Mouse (Mus musculus) midbrain, embryonic 15.5 days (tissue): ENCODE measurements at regions not wholly inside any gene's neighbourhood (a gene's known extent, or its start where the extent isn't known, plus 50 kb on each side); places are given as distances from the start of the nearest gene placed in this dataset.

Experiments used
- ATAC-seq: fragments of 200-750 bp; cut with Nextera tagmentation; replicated peaks from 2 replicates; pipeline ENCODE4 v1.8.0; 2017; ENCODE audit warnings: moderate TSS enrichment
- H3K27ac ChIP-seq: fragments of 300-500 bp; sonication (generic); 2 replicates; pipeline ENCODE4 v1.5.1; 2015; ENCODE audit warnings: mild to moderate bottlenecking, inconsistent platforms
- H3K27me3 ChIP-seq: fragments of 300-500 bp; sonication (generic); replicated peaks from 2 replicates; pipeline ENCODE4 v1.6.1; 2015; ENCODE audit warnings: inconsistent platforms
- H3K36me3 ChIP-seq: fragments of 300-500 bp; sonication (generic); replicated peaks from 2 replicates; pipeline ENCODE4 v1.6.1; 2015; ENCODE audit warnings: inconsistent platforms
- H3K4me1 ChIP-seq: fragments of 300-500 bp; sonication (generic); 2 replicates; pipeline ENCODE4 v1.6.1; 2015; ENCODE audit warnings: inconsistent platforms
- H3K4me2 ChIP-seq: fragments of 300-500 bp; sonication (generic); 2 replicates; pipeline ENCODE4 v1.6.1; 2015; ENCODE audit warnings: inconsistent platforms, mild to moderate bottlenecking, moderate library complexity
- H3K4me3 ChIP-seq: fragments of 300-500 bp; sonication (generic); 2 replicates; pipeline ENCODE4 v1.5.1; 2015; ENCODE audit warnings: mild to moderate bottlenecking, inconsistent platforms
- H3K9ac ChIP-seq: fragments of 300-500 bp; sonication (generic); 2 replicates; pipeline ENCODE4 v1.6.1; 2015; ENCODE audit warnings: mild to moderate bottlenecking, inconsistent platforms
- H3K9me3 ChIP-seq: fragments of 300-500 bp; sonication (generic); 2 replicates; pipeline ENCODE4 v1.6.1; 2016; ENCODE audit warnings: inconsistent platforms
- WGBS: fragments of 180-500 bp; shearing (Covaris S2); methylation state at CpG from one replicate; pipeline ENCODE4 v1.1.7; 2015; ENCODE audit warnings: mixed read lengths; 5-methylcytosine and 5-hydroxymethylcytosine counted together

DNA sequence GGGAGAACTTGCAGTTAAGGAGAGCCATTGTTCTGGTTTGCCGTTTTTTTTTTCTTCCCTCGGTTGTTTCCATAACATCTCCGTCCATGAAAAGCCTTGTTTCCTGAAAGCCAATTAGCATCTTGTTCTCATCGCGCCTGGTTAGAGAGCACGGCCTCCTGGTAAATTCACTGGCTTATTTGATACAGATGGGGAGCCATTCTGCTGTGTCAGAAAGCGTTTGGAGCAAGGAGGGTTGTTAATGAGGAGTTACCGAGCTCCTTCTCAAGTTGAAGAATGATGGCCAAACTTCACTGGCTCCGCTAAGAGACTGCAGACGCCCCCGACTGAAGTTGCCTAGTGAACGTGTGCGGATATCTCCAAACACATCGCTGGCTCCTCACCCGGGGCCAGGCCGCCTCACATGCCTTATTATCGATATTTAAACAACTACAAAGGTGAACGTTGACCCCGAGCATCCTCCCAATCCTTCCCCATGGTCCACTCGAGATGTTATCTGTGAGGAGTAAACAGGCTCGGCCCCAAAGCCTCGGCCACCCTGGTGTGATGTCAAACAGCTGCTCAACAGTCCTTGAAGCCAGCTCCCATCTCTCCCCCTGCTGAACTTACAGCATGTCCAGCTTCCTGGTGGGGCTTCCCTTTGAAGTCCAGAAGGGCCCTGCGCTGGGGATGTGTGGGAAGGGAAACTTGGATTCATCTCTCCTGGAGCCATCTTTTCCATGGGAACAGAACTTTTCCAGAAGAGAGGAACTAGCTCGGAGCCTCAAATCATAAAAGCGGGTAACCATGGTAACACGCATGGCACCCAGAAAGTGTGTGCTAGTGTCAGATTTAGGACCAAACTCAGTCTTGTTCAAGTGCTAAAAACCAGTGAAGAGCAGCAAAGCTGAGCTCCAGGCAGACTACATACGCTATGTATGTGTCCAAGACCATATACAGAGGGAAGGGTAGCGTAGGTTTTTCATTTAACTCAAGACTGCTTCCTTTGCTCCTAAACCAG lies 190.0 kb upstream of the Tbx3 start:
- Histone ChIP-seq H3K27me3 (no peaks in the 10 kb centered on the region), H3K4me1 (no peaks in the 10 kb centered on the region), H3K9ac (no peak overlapping the region), H3K4me2 (no peak overlapping the region), H3K27ac (no peak overlapping the region), H3K9me3 (no peaks in the 10 kb centered on the region), H3K36me3 (no peaks in the 10 kb centered on the region), H3K4me3 (no peak overlapping the region)
- 70% methylated on average over 28 of the region's 28 CpGs for WGBS
- no peak for ATAC-seq

GRCm38 (mm10) chr5:119483706-119484105 lies 186.8 kb upstream of the Tbx3 start:
- Histone ChIP-seq H3K27ac (no peak overlapping the region), H3K4me2 (no peak overlapping the region), H3K27me3 (no peaks in the 10 kb centered on the region)

DNA sequence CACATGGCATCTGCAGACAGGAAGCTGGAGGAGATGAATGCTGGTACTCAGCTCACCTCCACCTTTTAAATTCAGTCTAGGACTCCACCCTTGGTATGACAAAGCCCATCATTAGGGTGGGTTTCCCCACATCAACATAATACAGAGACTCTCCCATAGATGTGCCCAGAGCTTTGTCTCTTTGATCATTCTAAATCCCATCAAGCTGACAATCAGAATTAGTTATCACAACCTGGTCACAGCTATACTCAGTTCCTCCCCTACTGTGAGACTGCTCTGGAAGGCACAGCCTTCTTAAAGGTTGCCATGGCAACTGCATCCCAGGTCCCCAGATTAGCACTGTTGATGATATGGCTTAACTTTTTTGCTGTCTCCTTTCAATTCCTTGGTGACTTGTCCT lies 184.3 kb upstream of the Tbx3 start:
- Histone ChIP-seq H3K27me3 (no peaks in the 10 kb centered on the region), H3K27ac (no peak overlapping the region), H3K9ac (no peak overlapping the region), H3K4me3 (no peak overlapping the region), H3K4me1 (no peaks in the 10 kb centered on the region), H3K9me3 (no peaks in the 10 kb centered on the region), H3K36me3 (no peaks in the 10 kb centered on the region), H3K4me2 (no peak overlapping the region)
- ATAC-seq = no peak

More at GRCm38 (mm10) chr5:119483706-119484105, 186.8 kb upstream of the Tbx3 start:
- Histone ChIP-seq H3K4me1 (no peaks in the 10 kb centered on the region), H3K4me3 (no peak overlapping the region), H3K36me3 (no peaks in the 10 kb centered on the region), H3K9ac (no peak overlapping the region), H3K9me3 (no peaks in the 10 kb centered on the region)
- WGBS = 91% methylated on average over 8 of the region's 8 CpGs
- no peak for ATAC-seq

GRCm38 (mm10) chr5:119487184-119487583 lies 183.3 kb upstream of the Tbx3 start:
- Histone ChIP-seq H3K27me3 (no peaks in the 10 kb centered on the region), H3K9ac (no peak overlapping the region), H3K9me3 (no peaks in the 10 kb centered on the region), H3K4me2 (no peak overlapping the region), H3K27ac (no peak overlapping the region), H3K4me1 (no peaks in the 10 kb centered on the region), H3K36me3 (no peaks in the 10 kb centered on the region), H3K4me3 (no peak overlapping the region)
- WGBS = 84% methylated on average over 8 of the region's 8 CpGs
- no peak for ATAC-seq

DNA sequence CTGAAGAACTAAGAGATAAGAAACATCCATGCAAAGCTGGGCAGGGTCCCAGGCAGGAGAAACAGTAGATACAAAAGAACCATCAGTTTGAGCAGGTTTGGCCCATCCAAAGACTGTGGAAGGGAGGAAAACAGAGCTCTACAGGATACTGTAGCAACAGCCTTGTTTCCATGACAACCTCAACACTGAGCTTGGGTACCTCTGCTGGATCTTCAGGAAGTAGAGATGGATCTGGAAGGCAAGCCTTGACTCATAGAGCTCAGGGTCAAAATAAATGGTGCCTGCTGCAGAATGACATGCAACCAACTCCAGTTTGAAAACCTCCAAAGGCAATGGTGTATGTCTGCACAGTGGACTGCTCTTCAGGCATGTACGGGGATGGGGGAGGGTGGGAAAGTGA lies 173.0 kb upstream of the Tbx3 start:
- Histone ChIP-seq H3K9me3 (no peaks in the 10 kb centered on the region), H3K9ac (no peak overlapping the region), H3K4me1 (no peaks in the 10 kb centered on the region), H3K27me3 (no peaks in the 10 kb centered on the region), H3K4me2 (no peak overlapping the region), H3K4me3 (no peak overlapping the region), H3K27ac (no peak overlapping the region), H3K36me3 (no peaks in the 10 kb centered on the region)
- WGBS = 88% methylated on average over 1 of the region's 1 CpGs
- no peak for ATAC-seq

DNA sequence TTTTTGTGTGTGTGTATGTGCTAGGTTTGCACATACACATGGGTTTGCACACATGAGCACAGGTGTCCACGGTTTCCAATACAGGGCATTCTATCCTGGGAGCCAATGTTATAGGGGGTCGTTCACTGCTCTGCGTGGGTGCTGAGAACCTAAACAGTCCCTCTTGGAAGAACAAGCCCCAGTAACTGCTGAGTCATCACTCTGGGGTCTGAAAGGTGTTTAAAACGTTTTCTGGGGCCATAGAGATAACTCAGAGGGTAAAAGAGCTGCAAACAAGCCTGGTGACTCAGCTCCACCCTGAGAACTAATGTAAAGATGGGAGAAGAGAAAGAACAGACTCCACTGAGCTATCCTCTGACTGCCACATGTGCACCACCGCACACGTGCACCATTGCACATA lies 172.0 kb upstream of the Tbx3 start:
- no peaks in the 10 kb centered on the region for H3K9me3 ChIP-seq
- no peaks in the 10 kb centered on the region for H3K27me3 ChIP-seq
- H3K4me1 ChIP-seq = no peaks in the 10 kb centered on the region
- H3K4me3 ChIP-seq = no peak overlapping the region
- WGBS = 77% methylated on average over 6 of the region's 6 CpGs
- no peak for ATAC-seq
- H3K9ac ChIP-seq = no peak overlapping the region
- H3K4me2 ChIP-seq = no peak overlapping the region
- H3K36me3 ChIP-seq = no peaks in the 10 kb centered on the region
- no peak overlapping the region for H3K27ac ChIP-seq

DNA sequence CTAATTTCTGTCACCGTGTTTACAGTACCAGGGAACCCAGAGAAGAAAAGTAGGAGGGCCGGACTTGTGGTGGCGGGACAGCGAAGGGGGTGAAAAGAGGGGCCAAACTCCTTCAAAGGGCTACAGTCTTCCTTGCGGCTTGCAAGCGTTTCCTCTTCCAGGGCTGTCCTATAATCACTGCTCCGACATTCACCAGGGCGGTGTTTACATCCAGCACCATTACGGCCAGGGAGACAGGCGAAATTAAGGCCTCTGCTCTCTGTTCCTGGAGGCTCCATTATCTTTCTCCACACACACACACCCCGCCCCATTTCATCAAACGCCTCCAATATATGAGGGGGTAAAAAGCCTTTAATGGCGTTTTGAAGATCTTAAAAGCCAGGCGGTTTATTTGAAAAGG lies 162.8 kb upstream of the Tbx3 start:
- Histone ChIP-seq H3K9ac (no peak overlapping the region), H3K27ac (no peak overlapping the region), H3K4me1 (no peaks in the 10 kb centered on the region), H3K4me3 (no peak overlapping the region), H3K27me3 (no peaks in the 10 kb centered on the region), H3K36me3 (no peaks in the 10 kb centered on the region), H3K9me3 (no peaks in the 10 kb centered on the region), H3K4me2 (no peak overlapping the region)
- no peak for ATAC-seq
- 83% methylated on average over 14 of the region's 14 CpGs for WGBS

DNA sequence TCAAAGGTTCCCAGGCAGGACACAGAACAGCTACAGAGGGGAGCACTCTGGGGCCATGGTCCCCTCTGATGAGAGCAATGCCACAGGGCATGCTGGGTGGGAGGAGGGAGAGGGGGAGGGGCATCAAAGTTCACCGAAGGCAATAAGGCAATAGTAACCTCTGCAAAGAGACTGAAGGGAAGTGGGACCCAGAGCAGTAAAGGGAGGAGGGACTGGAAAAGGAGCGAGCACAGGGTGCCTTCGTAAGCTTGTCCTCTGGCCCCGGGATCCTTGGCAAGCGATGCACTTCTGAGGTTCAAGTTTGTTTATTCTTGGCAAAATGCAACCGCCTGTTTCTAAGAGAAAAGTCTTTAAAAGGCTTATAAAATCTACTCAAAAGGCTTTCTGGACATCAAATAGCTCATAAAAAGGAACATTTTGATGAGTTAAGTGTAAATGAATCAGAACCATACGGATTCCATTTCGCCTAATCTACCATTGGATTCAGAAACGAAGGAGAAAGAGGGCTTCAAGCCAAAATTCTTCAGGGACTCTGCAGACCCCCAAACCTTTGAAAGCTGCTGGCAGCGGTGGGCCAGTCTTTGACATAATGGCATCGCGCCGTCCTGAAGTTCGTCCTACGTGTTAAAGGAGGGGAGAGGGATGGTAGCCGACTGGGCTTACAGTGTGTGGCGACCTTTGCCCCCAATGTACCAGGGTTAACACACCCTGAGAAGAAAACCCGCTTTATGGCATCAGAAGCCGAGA lies 151.8 kb upstream of the Tbx3 start:
- no peaks in the 10 kb centered on the region for H3K36me3 ChIP-seq
- H3K4me1 ChIP-seq = no peaks in the 10 kb centered on the region
- WGBS = 76% methylated on average over 19 of the region's 19 CpGs
- no peak overlapping the region for H3K4me2 ChIP-seq
- H3K4me3 ChIP-seq = no peak overlapping the region
- no peak for ATAC-seq
- no peak overlapping the region for H3K27ac ChIP-seq
- 0 out of 2 replicates have a peak, but pooled peaks cover 2% of the 10 kb centered on the region for H3K27me3 ChIP-seq
- H3K9ac ChIP-seq = no peak overlapping the region
- no peaks in the 10 kb centered on the region for H3K9me3 ChIP-seq

DNA sequence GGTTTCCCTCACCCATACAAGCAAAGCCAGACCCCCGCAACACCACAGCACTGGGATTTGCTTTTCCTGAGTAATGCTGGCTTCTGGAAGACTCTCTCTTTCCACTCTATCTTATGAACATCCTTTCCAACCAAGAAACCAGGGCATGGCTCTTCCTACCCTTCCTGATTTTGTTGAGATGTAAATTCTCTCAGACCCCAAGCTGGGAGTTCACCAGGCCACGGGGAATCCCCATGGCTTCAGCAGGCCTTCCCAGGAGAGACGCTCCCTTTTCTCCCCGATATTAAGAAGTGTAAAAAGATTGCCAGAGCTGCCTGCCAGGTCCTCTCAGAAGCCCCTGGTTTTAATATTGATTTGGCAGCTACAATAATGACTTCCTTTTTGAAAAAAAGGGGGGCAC lies 146.3 kb upstream of the Tbx3 start:
- H3K27ac ChIP-seq = no peak overlapping the region
- ATAC-seq = no peak
- no peaks in the 10 kb centered on the region; the same call in 1 of the 2 replicates for H3K4me1 ChIP-seq
- no peak overlapping the region for H3K4me2 ChIP-seq
- no peaks in the 10 kb centered on the region for H3K9me3 ChIP-seq
- no peaks in the 10 kb centered on the region for H3K36me3 ChIP-seq
- 42% methylated on average over 4 of the region's 4 CpGs for WGBS
- no peak overlapping the region for H3K9ac ChIP-seq
- H3K27me3 ChIP-seq = 0 out of 2 replicates have a peak, but pooled peaks cover 2% of the 10 kb centered on the region
- H3K4me3 ChIP-seq = no peak overlapping the region

GRCm38 (mm10) chr5:119525960-119526359 lies 144.5 kb upstream of the Tbx3 start:
- 62% methylated on average over 5 of the region's 5 CpGs for WGBS
- no peak overlapping the region for H3K4me2 ChIP-seq
- H3K4me3 ChIP-seq = no peak overlapping the region
- peaks cover 4% of the 10 kb centered on the region for H3K4me1 ChIP-seq
- 0 out of 2 replicates have a peak, but pooled peaks cover 2% of the 10 kb centered on the region for H3K27me3 ChIP-seq
- H3K36me3 ChIP-seq = no peaks in the 10 kb centered on the region
- no peak overlapping the region for H3K27ac ChIP-seq
- no peak for ATAC-seq
- no peak overlapping the region for H3K9ac ChIP-seq
- H3K9me3 ChIP-seq = no peaks in the 10 kb centered on the region

GRCm38 (mm10) chr5:119530009-119530408 lies 140.5 kb upstream of the Tbx3 start:
- Histone ChIP-seq H3K4me2 (no peak overlapping the region), H3K27me3 (no peaks in the 10 kb centered on the region), H3K9ac (no peak overlapping the region), H3K9me3 (no peaks in the 10 kb centered on the region), H3K27ac (no peak overlapping the region), H3K4me3 (no peak overlapping the region), H3K4me1 (peaks cover 4% of the 10 kb centered on the region), H3K36me3 (no peaks in the 10 kb centered on the region)
- 41% methylated on average over 8 of the region's 8 CpGs for WGBS
- no peak for ATAC-seq

DNA sequence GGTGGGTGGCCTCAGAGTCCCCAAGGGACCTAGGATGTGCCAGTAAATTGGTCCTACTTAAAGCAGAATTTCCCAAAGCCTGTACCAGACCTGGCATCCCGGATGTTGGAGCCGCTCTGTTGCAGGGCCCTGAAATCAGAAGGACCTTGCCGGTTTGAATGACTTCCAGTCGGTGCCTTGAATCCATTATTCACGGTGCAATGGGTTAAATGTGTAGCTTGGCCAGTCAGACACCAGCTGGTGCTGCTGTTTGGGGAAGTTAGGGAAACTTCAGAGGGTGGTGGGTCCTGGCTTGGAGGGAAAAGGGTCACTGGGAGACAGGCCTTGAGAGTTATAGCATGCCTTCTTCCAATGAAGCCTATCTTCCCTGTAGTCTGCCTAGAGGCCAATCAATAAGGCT lies 135.5 kb upstream of the Tbx3 start:
- H3K27ac ChIP-seq = no peak overlapping the region
- WGBS = 71% methylated on average over 5 of the region's 5 CpGs
- H3K4me2 ChIP-seq = no peak overlapping the region
- H3K9me3 ChIP-seq = no peaks in the 10 kb centered on the region
- no peak overlapping the region for H3K9ac ChIP-seq
- no peak overlapping the region for H3K4me3 ChIP-seq
- H3K4me1 ChIP-seq = peaks cover 1% of the 10 kb centered on the region; the same call in 1 of the 2 replicates
- H3K27me3 ChIP-seq = no peaks in the 10 kb centered on the region
- no peaks in the 10 kb centered on the region for H3K36me3 ChIP-seq
- no peak for ATAC-seq
